Mouse (Mus musculus) heart, adult 9 months (tissue): ENCODE measurements around the gene Fcrl5.

ENCODE experiments used
- DNase-seq, 2 experiments: peaks; one replicate each; pipeline ENCODE4 v3.0.0; 2022; ENCODE audit warnings: low spot score in 2 of 2

The Fcrl5 gene

DNA sequence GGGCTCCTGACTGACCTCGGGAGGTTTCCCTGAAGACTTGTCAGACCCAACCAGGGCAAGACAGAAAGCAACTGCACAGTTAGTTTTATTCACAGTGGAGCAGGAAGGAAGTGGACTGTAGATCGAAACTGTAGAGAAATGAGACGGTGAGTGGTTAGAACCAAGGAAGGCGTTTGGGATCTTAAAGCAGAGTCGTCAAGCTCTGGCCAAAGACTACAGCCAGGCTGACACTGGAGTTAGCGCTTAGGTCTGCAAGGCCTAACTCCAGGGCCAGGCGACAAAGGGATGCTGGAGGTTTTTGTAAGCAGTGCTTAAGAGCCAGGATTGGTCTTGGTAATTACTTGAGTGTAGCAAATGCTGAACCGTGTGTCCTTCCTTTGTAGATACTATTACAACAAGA, 93.3 kb downstream of the Fcrl5 start:
- DNase-seq: no peak

DNA sequence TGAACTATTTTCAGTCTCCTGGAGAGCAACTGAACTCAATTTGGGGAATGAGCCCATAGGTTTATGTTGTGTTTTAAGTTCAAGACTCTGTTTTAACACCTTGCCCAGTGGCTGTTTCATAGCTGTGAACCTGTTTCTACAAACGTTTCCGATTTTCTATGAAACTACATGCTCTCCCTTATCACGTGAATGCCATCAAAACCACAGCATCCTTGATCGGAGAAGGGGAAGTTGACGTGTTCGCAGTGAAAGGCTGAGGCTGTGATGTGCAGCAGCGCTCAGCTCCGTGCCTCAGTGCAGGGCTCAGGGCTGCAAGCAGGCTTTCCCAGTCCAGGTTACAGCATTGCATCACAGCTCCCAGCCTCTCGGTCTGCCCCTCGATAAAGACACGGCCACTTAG, 94.0 kb downstream of the Fcrl5 start:
- DNase-seq: no peak

DNA sequence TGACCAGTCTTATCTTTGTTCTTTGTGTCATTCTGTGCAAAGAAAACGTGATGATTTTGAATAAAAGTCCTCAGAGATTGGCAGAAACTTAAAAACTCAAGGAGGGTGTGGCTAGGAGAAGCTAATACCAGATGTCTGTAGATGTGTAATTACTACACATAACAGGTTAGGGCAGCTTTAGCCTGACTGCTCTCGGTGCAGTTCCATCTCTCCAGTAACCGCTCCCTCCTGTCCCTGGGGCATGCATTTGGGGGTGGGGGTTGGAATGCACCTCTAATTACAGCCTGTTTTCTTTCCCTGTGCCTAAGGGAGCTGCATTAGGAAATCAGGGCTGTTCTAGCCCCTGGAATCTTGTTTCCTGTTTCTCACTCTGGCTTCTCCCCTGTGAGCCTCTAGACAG, 94.7 kb downstream of the Fcrl5 start:
- DNase-seq: no peak

- no peak for DNase-seq
Observed at GRCm38 (mm10) chr3:87533667-87534378, 98.2 kb downstream of the Fcrl5 start.

DNA sequence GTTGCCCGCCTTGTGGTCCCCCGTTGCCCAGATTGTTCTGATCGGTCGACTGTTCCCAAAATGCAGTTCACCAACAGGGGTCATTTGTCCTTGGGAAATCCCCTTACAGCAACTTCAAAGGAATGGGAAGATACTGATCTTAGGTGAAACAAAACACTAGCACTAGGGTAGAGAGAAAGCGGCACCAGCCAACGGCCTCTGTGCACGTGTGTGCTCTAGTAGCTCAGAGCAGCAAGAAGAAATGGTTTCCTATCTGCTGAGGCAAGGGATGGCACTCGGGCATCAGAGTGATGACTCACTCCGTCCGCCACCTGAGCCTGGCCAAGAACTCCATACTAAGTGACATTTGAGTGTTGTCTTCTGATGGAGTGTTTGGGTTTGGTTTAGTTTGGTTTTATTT, 102.5 kb downstream of the Fcrl5 start:
- DNase-seq: no peak

DNA sequence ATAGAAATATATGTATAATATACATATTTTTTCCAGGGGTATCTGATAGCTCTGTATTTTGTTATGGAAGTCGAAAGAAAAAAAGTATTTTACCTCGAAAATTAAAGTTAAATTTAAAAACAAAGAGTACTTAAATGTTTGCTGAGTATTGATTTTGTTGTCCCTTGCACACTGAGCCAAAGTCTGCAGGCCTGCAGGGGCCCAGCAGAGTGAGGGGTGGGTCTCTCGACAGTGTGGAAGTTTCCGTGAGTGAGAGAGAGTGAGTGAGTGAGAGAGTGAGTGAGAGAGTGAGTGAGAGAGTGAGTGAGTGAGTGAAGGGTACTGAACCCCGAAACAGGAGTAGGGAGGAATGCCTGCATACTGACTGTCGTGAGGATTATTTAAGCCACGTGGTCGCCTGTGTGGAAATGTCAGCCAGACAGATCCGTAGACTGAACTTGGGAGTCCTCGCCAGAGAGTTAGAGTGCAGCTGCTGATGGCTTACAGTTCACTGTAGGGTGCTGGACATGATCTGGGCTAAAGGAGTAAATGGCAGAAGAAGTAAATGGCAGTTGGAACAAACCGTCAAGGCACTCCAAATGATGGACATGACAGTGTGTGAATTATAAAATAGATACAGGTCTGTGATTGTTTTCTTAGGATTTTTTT, 104.6 kb downstream of the Fcrl5 start:
- DNase-seq: no peak

- peak; percentile 23 for DNase-seq
Observed at GRCm38 (mm10) chr3:87540714-87541113, 105.1 kb downstream of the Fcrl5 start.

- peak; percentile 69 to 74 for DNase-seq
Observed at GRCm38 (mm10) chr3:87542481-87543215, 107.1 kb downstream of the Fcrl5 start.

GRCm38 (mm10) chr3:87545554-87545953, 110.0 kb downstream of the Fcrl5 start:
- DNase-seq: no peak

- DNase-seq: no peak
Observed at GRCm38 (mm10) chr3:87546291-87546721, 110.7 kb downstream of the Fcrl5 start.

- DNase-seq: no peak
Observed at GRCm38 (mm10) chr3:87549908-87550307, 114.3 kb downstream of the Fcrl5 start.
